Mouse (Mus musculus) megakaryocyte, embryonic 14.5 days (primary cell): Measurements from ENCODE around the gene Zfhx3. TPM values are rescaled to one million over a fixed set of nuclear protein-coding genes. Genes with fewer than 3 reads are reported as not detected.

Source experiments
- H3K27me3 ChIP-seq: replicated peaks from 2 replicates; pipeline ENCODE3; 2012; ENCODE audit warnings: inconsistent platforms
- H3K36me3 ChIP-seq: replicated peaks from 2 replicates; pipeline ENCODE3; 2012; ENCODE audit warnings: low read length, inconsistent platforms, mixed read lengths
- H3K4me1 ChIP-seq: 2 replicates; pipeline ENCODE4 v1.6.1; 2012; ENCODE audit warnings: inconsistent platforms
- H3K4me3 ChIP-seq: replicated peaks from 2 replicates; pipeline ENCODE3; 2012; ENCODE audit warnings: moderate library complexity, mild to moderate bottlenecking, inconsistent platforms
- H3K9me3 ChIP-seq: 2 replicates; pipeline ENCODE4 v1.6.1; 2012; ENCODE audit warnings: inconsistent platforms
- FLI1 ChIP-seq: IDR thresholded peaks from 2 replicates; pipeline ENCODE4 v1.6.1; 2012; ENCODE audit warnings: low read length, inconsistent platforms, mixed read lengths
- GATA1 ChIP-seq: IDR thresholded peaks from 3 replicates; pipeline ENCODE4 v1.6.1; 2012; ENCODE audit warnings: mixed read lengths, low read length, inconsistent platforms, borderline replicate concordance
- polyA plus RNA-seq: library from polyadenylated mRNA; stranded (reverse); fragments of >175 nt; gene quantifications from 2 replicates; pipeline ENCODE4 v1.2.3, GENCODE M21; 2012; ENCODE audit warnings: low replicate concordance; ENCODE audit not compliant: insufficient read depth

Gene Zfhx3
- polyA plus RNA-seq, 1 experiment, result 1.1 TPM

- TF ChIP-seq FLI1 (no peak), GATA1 (no peak)
- Histone ChIP-seq H3K4me3 (peak overlapping the region; percentile 82), H3K9me3 (no peaks in the 10 kb centered on the region), H3K36me3 (no peaks in the 10 kb centered on the region), H3K4me1 (peaks cover 30% of the 10 kb centered on the region), H3K27me3 (peaks cover 47% of the 10 kb centered on the region)
Observed at GRCm38 (mm10) chr8:108691456-108692238, 749.2 kb downstream of the Zfhx3 start.

- Histone ChIP-seq H3K36me3 (no peaks in the 10 kb centered on the region), H3K4me3 (peak overlapping the region; percentile 73), H3K27me3 (peaks cover 53% of the 10 kb centered on the region), H3K9me3 (no peaks in the 10 kb centered on the region), H3K4me1 (peaks cover 32% of the 10 kb centered on the region)
- TF ChIP-seq FLI1, result no peak
- no peak for TF ChIP-seq GATA1
Observed at GRCm38 (mm10) chr8:108692239-108692627, 749.8 kb downstream of the Zfhx3 start.

GRCm38 (mm10) chr8:108692669-108693665 is 750.5 kb downstream of the Zfhx3 start:
- H3K36me3 ChIP-seq, result no peaks in the 10 kb centered on the region
- peaks cover 60% of the 10 kb centered on the region for H3K27me3 ChIP-seq
- H3K9me3 ChIP-seq, result no peaks in the 10 kb centered on the region
- H3K4me3 ChIP-seq, result no peak overlapping the region
- TF ChIP-seq GATA1 (no peak), FLI1 (no peak)
- H3K4me1 ChIP-seq, result peaks cover 38% of the 10 kb centered on the region

GRCm38 (mm10) chr8:108693841-108694240 is 751.4 kb downstream of the Zfhx3 start:
- Histone ChIP-seq H3K9me3 (no peaks in the 10 kb centered on the region), H3K4me3 (no peak overlapping the region), H3K27me3 (peaks cover 67% of the 10 kb centered on the region), H3K36me3 (no peaks in the 10 kb centered on the region), H3K4me1 (peaks cover 41% of the 10 kb centered on the region)
- TF ChIP-seq FLI1, result no peak

- Histone ChIP-seq H3K4me3 (no peak overlapping the region), H3K36me3 (no peaks in the 10 kb centered on the region), H3K4me1 (peaks cover 47% of the 10 kb centered on the region), H3K9me3 (no peaks in the 10 kb centered on the region), H3K27me3 (peaks cover 74% of the 10 kb centered on the region)
- TF ChIP-seq FLI1 (no peak), GATA1 (no peak)
Observed at GRCm38 (mm10) chr8:108694516-108694915, 752.1 kb downstream of the Zfhx3 start.

GRCm38 (mm10) chr8:108695242-108695880 is 752.9 kb downstream of the Zfhx3 start:
- TF ChIP-seq FLI1 (no peak), GATA1 (no peak)
- peaks cover 78% of the 10 kb centered on the region for H3K27me3 ChIP-seq
- H3K9me3 ChIP-seq, result no peaks in the 10 kb centered on the region
- no peaks in the 10 kb centered on the region for H3K36me3 ChIP-seq
- H3K4me1 ChIP-seq, result peaks cover 52% of the 10 kb centered on the region
- H3K4me3 ChIP-seq, result no peak overlapping the region

- Histone ChIP-seq H3K36me3 (no peaks in the 10 kb centered on the region), H3K27me3 (peaks cover 81% of the 10 kb centered on the region), H3K9me3 (no peaks in the 10 kb centered on the region), H3K4me3 (no peak overlapping the region), H3K4me1 (peaks cover 52% of the 10 kb centered on the region)
- no peak for TF ChIP-seq FLI1
- no peak for TF ChIP-seq GATA1
Observed at GRCm38 (mm10) chr8:108695938-108696630, 753.6 kb downstream of the Zfhx3 start.

GRCm38 (mm10) chr8:108696631-108697410 is 754.4 kb downstream of the Zfhx3 start:
- H3K27me3 ChIP-seq, result peaks cover 87% of the 10 kb centered on the region
- TF ChIP-seq FLI1 (no peak), GATA1 (no peak)

GRCm38 (mm10) chr8:108697589-108697988 is 755.1 kb downstream of the Zfhx3 start:
- Histone ChIP-seq H3K4me1 (peaks cover 42% of the 10 kb centered on the region), H3K36me3 (no peaks in the 10 kb centered on the region), H3K27me3 (peaks cover 91% of the 10 kb centered on the region), H3K4me3 (peak overlapping the region; percentile 69), H3K9me3 (no peaks in the 10 kb centered on the region)
- no peak for TF ChIP-seq GATA1
- no peak for TF ChIP-seq FLI1

More at GRCm38 (mm10) chr8:108696631-108697410, 754.4 kb downstream of the Zfhx3 start:
- H3K4me1 ChIP-seq, result peaks cover 48% of the 10 kb centered on the region
- H3K36me3 ChIP-seq, result no peaks in the 10 kb centered on the region
- H3K4me3 ChIP-seq, result no peak overlapping the region
- H3K9me3 ChIP-seq, result no peaks in the 10 kb centered on the region
